Comparison of ENCODE assay signal across 28 mouse cellular contexts in the genomic region with DNA sequence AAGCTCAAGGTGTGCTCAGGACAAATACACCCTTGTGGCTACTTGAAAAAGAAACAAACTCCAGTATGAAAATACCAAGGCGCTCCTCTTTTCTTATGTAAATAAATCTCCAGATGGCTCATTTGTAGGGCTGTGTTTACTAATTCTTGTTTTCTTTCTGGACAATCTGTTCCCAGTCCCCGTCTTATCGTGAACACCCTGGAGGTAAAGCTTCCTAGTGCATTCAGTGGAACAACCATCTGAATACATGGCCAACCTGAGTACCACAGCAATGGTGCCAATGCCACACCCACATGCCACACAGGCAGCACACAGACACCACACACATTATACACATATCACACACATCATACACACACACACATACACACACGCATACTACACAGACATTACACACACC.
DNase-seq lines count a peak whose midpoint lies in the region; ATAC-seq lines count a peak whose summit lies in the region.
"Had no signal": no experiment of that assay in that cellular context is flagged by ENCODE, and none has a peak within 500 bp of the region (broad histone marks: within the 10 kb centered on the region; RNA-seq: fewer than 3 reads in every experiment).

No protein-coding gene starts in this region.

- no peaks in the 10 kb centered on the region for H3K27me3 ChIP-seq in forebrain, embryonic 16.5 days (replicated peaks; ENCODE audit: control insufficient read depth, insufficient read depth, low read length)
- H3K27me3 ChIP-seq in forebrain, embryonic 11.5 days (ENCODE audit: control insufficient read depth, insufficient read depth, low read length) = no peaks in the 10 kb centered on the region
- no peaks in the 10 kb centered on the region for H3K27me3 ChIP-seq in megakaryocyte, embryonic 14.5 days (replicated peaks)
- H3K27me3 ChIP-seq in embryonic facial prominence, embryonic 10.5 days (replicated peaks; ENCODE audit: low read depth, poor library complexity, severe bottlenecking) = no peaks in the 10 kb centered on the region
- H3K27me3 ChIP-seq: embryonic facial prominence, embryonic 13.5 days; liver, embryonic 13.5 days; stomach, embryonic 15.5 days had no signal

- no peaks in the 10 kb centered on the region for H3K36me3 ChIP-seq in forebrain, embryonic 16.5 days (ENCODE audit: control insufficient read depth, insufficient read depth)
- no peaks in the 10 kb centered on the region for H3K36me3 ChIP-seq in forebrain, embryonic 11.5 days (ENCODE audit: control insufficient read depth, insufficient read depth, low read length)
- no peaks in the 10 kb centered on the region for H3K36me3 ChIP-seq in megakaryocyte, embryonic 14.5 days (replicated peaks; ENCODE audit: low read length)
- no peaks in the 10 kb centered on the region for H3K36me3 ChIP-seq in embryonic facial prominence, embryonic 10.5 days (replicated peaks)
- H3K36me3 ChIP-seq: embryonic facial prominence, embryonic 13.5 days; heart, embryonic 10.5 days; liver, embryonic 13.5 days; neural tube, embryonic 15.5 days; stomach, embryonic 15.5 days had no signal

- peak; percentile 54 for ATAC-seq in forebrain, embryonic 16.5 days
- ATAC-seq in forebrain, embryonic 11.5 days (replicated peaks; ENCODE audit: low FRiP score) = no peak
- no peak for ATAC-seq in megakaryocyte, adult 5-6 weeks (ENCODE audit: poor library complexity, severe bottlenecking)
- ATAC-seq: CD4-positive, CD25-positive, alpha-beta regulatory T cell, adult 4 months; inflammation-experienced regulatory T-cells, adult 6 months had no signal

- H3K27ac ChIP-seq in forebrain, embryonic 16.5 days (ENCODE audit: low read length) = no peak overlapping the region
- H3K27ac ChIP-seq in forebrain, embryonic 11.5 days (ENCODE audit: low read depth, low read length) = no peak overlapping the region
- peak overlapping the region; percentile 49; the same call in 1 of the 2 replicates for H3K27ac ChIP-seq in embryonic facial prominence, embryonic 10.5 days (replicated peaks)
- H3K27ac ChIP-seq: embryonic facial prominence, embryonic 13.5 days; gastrocnemius, adult 2 months; heart, embryonic 10.5 days; hindbrain, embryonic 14.5 days; kidney, postnatal 0 days; liver, embryonic 13.5 days; macrophage; neural tube, embryonic 15.5 days; stomach, embryonic 15.5 days had no signal

- H3K9ac ChIP-seq in forebrain, embryonic 16.5 days (replicated peaks; ENCODE audit: low read depth, low read length) = no peak overlapping the region
- no peak overlapping the region for H3K9ac ChIP-seq in forebrain, embryonic 11.5 days (ENCODE audit: low read length)
- H3K9ac ChIP-seq: embryonic facial prominence, embryonic 13.5 days; hindbrain, embryonic 14.5 days; liver, embryonic 13.5 days; neural tube, embryonic 15.5 days; stomach, embryonic 15.5 days had no signal

- peaks cover 9% of the 10 kb centered on the region for H3K4me1 ChIP-seq in forebrain, embryonic 16.5 days (replicated peaks; ENCODE audit: control insufficient read depth, insufficient read depth, low read length)
- H3K4me1 ChIP-seq in forebrain, embryonic 11.5 days (replicated peaks; ENCODE audit: control insufficient read depth, insufficient read depth, low read length) = no peaks in the 10 kb centered on the region; the same call in 1 of the 2 replicates
- no peaks in the 10 kb centered on the region for H3K4me1 ChIP-seq in megakaryocyte, embryonic 14.5 days
- peaks cover 57% of the 10 kb centered on the region for H3K4me1 ChIP-seq in embryonic facial prominence, embryonic 10.5 days
- H3K4me1 ChIP-seq: neural tube, embryonic 15.5 days had no signal

- no peaks in the 10 kb centered on the region for H3K9me3 ChIP-seq in forebrain, embryonic 16.5 days (ENCODE audit: control insufficient read depth, low read length)
- no peaks in the 10 kb centered on the region for H3K9me3 ChIP-seq in forebrain, embryonic 11.5 days (ENCODE audit: control insufficient read depth, low read length)
- peaks cover 16% of the 10 kb centered on the region for H3K9me3 ChIP-seq in megakaryocyte, embryonic 14.5 days
- H3K9me3 ChIP-seq in embryonic facial prominence, embryonic 10.5 days = no peaks in the 10 kb centered on the region
- H3K9me3 ChIP-seq: embryonic facial prominence, embryonic 13.5 days; heart, embryonic 10.5 days; liver, embryonic 13.5 days; neural tube, embryonic 15.5 days; stomach, embryonic 15.5 days had no signal

- WGBS in forebrain, embryonic 16.5 days = 36% methylated on average over 4 of the region's 4 CpGs
- WGBS in forebrain, embryonic 11.5 days = 63% methylated on average over 4 of the region's 4 CpGs
- WGBS in embryonic facial prominence, embryonic 10.5 days = 59% methylated on average over 4 of the region's 4 CpGs

- no peak for DNase-seq in forebrain, embryonic 11.5 days (ENCODE audit: low spot score)
- DNase-seq in embryonic facial prominence, embryonic 10.5 days (ENCODE audit: low spot score) = no peak
- no peak for DNase-seq in heart, adult 11 months
- DNase-seq in cerebellum, postnatal 4 days (ENCODE audit: low spot score in 2 of 2) = no peak
- DNase-seq: cerebellum, adult 11 months; cerebellum, adult 9-11 months; gastrocnemius, adult 2 months; heart, postnatal 4 days; kidney, adult 18-20 months; layer of hippocampus, adult 9-11 months; liver, embryonic 13.5 days; right cerebral cortex, adult 18-20 months; right cerebral cortex, postnatal 4 days; thymus, adult 18-20 months had no signal

- H3K4me2 ChIP-seq in forebrain, embryonic 16.5 days (ENCODE audit: low read length) = no peak overlapping the region
- no peak overlapping the region for H3K4me2 ChIP-seq in forebrain, embryonic 11.5 days (ENCODE audit: low read depth, low read length, severe bottlenecking)
- H3K4me2 ChIP-seq: embryonic facial prominence, embryonic 13.5 days; hindbrain, embryonic 14.5 days; liver, embryonic 13.5 days; midbrain, embryonic 11.5 days; neural tube, embryonic 15.5 days; stomach, embryonic 15.5 days had no signal

- no peak overlapping the region for H3K4me3 ChIP-seq in forebrain, embryonic 16.5 days (replicated peaks; ENCODE audit: low read length)
- H3K4me3 ChIP-seq in forebrain, embryonic 11.5 days (ENCODE audit: low read depth, low read length) = no peak overlapping the region
- H3K4me3 ChIP-seq in megakaryocyte, embryonic 14.5 days (replicated peaks) = peak overlapping the region; percentile 29
- no peak overlapping the region for H3K4me3 ChIP-seq in embryonic facial prominence, embryonic 10.5 days
- H3K4me3 ChIP-seq: embryonic facial prominence, embryonic 13.5 days; erythroblast, embryonic 14.5 days; gastrocnemius, adult 2 months; heart, embryonic 10.5 days; liver, embryonic 13.5 days; neural tube, embryonic 15.5 days; stomach, embryonic 15.5 days had no signal
